Mouse (Mus musculus): ENCODE measurements around the gene Med23. TPM values are rescaled to one million over a fixed set of nuclear protein-coding genes. Genes with fewer than 3 reads are reported as not detected.

The Med23 gene
- polyA plus RNA-seq, 1 experiment from 2014 or later: 18.3 TPM

Small RNAs within 50 kb of the gene (microRNA-seq; reads per million reads assigned to microRNA genes)
- gene Mir6905: not detected

Other genes starting within 250 kb of the Med23 start
- gene Enpp1, start 157.8 kb upstream of the Med23 start, polyA plus RNA-seq (2014; fragmentation: Nextera tagmentation; extraction: Ambion mirVana): 5.0 and 7.2 TPM in 2 replicates
- gene Enpp3, start 27.2 kb upstream of the Med23 start, polyA plus RNA-seq (2014; fragmentation: Nextera tagmentation; extraction: Ambion mirVana): 2.9 and 3.8 TPM in 2 replicates
- gene Arg1, start 57.5 kb downstream of the Med23 start, polyA plus RNA-seq (2014; fragmentation: Nextera tagmentation; extraction: Ambion mirVana): 0.66 and 1.2 TPM in 2 replicates